Mouse (Mus musculus): ENCODE data around the gene Adad2.

DNA sequence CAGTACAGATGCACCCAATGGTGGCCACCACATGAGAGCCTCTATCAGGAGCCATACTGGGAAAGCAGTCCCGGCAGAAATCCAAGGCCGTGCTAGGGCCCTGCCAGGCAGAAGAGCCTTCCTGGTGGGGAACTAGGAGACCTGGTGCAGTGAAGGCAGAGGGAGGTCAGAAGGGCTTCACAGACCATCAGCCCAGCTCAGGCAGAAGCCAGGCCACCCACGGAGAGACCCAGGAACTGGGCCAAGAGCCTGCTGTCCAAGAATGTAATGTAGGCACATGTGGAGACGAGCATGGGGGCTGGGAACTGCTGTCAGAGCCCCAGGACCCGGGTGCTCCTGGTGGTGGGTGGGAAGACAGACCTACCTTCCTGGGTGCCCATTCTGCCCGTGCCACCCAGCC, 52.7 kb downstream of the Adad2 start:
- TF ChIP-seq EP300 (IDR thresholded peaks at IDR 0.05; ENCODE audit: low read depth in 1 of 2, low read length in 2 of 2) (no peak), MAZ (IDR thresholded peaks at IDR 0.05; ENCODE audit: low read depth, low read length) (no peak), CTCF (IDR thresholded peaks at IDR 0.05 in 2 of 3, conservative IDR thresholded peaks at IDR 0.05 in 1 of 3; ENCODE audit: control insufficient read depth in 1 of 3, insufficient read depth in 1 of 3, low read depth in 2 of 3, low read length in 3 of 3, poor library complexity in 1 of 3, severe bottlenecking in 1 of 3) (no peak), POLR2A (IDR thresholded peaks at IDR 0.05; ENCODE audit: control insufficient read depth in 1 of 2, insufficient read depth in 1 of 2, low read depth in 1 of 2, low read length in 2 of 2, poor library complexity in 1 of 2) (no peak), MXI1 (IDR thresholded peaks at IDR 0.05; ENCODE audit: low read depth, low read length) (no peak)

All from MEL (cell line).